Mouse (Mus musculus) MEL (cell line): ENCODE data around the gene Ptprn2. TPM values are rescaled to one million over a fixed set of nuclear protein-coding genes. Genes with fewer than 3 reads are reported as not detected.

ENCODE experiments used
- DNase-seq: peaks from one replicate; pipeline ENCODE4 v3.0.0; 2011; ENCODE audit warnings: low read depth, low spot score
- H3K27ac ChIP-seq: 2 replicates; pipeline ENCODE4 v1.5.1; 2012; ENCODE audit warnings: low read depth, mild to moderate bottlenecking, control low read depth, low read length, moderate library complexity; ENCODE audit not compliant: control insufficient read depth
- H3K27me3 ChIP-seq, 2 experiments: fragments of 150-350 bp in 1 of 2; sonication (generic) in 1 of 2; 2 replicates each; pipeline ENCODE4 v1.6.1; 2012; ENCODE audit warnings: low read length in 2 of 2, mild to moderate bottlenecking in 2 of 2, improper control_type of control experiment in 1 of 2, moderate library complexity in 1 of 2; ENCODE audit not compliant: insufficient read depth in 2 of 2, control insufficient read depth in 1 of 2
- H3K36me3 ChIP-seq, 2 experiments: 2 replicates each; pipeline ENCODE4 v1.6.1; 2012 to 2014; ENCODE audit warnings: low read length in 2 of 2, improper control_type of control experiment in 1 of 2, inconsistent platforms in 1 of 2, mild to moderate bottlenecking in 1 of 2; ENCODE audit not compliant: insufficient read depth in 2 of 2, control insufficient read depth in 1 of 2
- H3K4me1 ChIP-seq, 2 experiments: fragments of 150-350 bp in 1 of 2; sonication (generic) in 1 of 2; 2 replicates each; pipeline ENCODE4 v1.6.1; 2012; ENCODE audit warnings: low read length in 2 of 2, improper control_type of control experiment in 1 of 2, mild to moderate bottlenecking in 1 of 2; ENCODE audit not compliant: insufficient read depth in 2 of 2, control insufficient read depth in 1 of 2
- H3K4me3 ChIP-seq, 2 experiments: fragments of 150-350 bp in 1 of 2; sonication (generic) in 1 of 2; 2 replicates each; pipeline ENCODE4 v1.5.1; 2012; ENCODE audit warnings: low read depth in 2 of 2, low read length in 2 of 2, mild to moderate bottlenecking in 2 of 2, moderate library complexity in 2 of 2, control low read depth in 1 of 2, improper control_type of control experiment in 1 of 2; ENCODE audit not compliant: control insufficient read depth in 1 of 2, insufficient read depth in 1 of 2
- H3K79me2 ChIP-seq: 2 replicates; pipeline ENCODE4 v1.6.1; 2012; ENCODE audit warnings: mild to moderate bottlenecking, low read length, moderate library complexity; ENCODE audit not compliant: control insufficient read depth, poor library complexity, insufficient read depth
- H3K9ac ChIP-seq: 2 replicates; pipeline ENCODE4 v1.6.1; 2012; ENCODE audit warnings: low read depth, mild to moderate bottlenecking, control low read depth, low read length, moderate library complexity; ENCODE audit not compliant: control insufficient read depth, poor library complexity, severe bottlenecking
- H3K9me3 ChIP-seq: fragments of 150-350 bp; sonication (generic); replicated peaks from 2 replicates; pipeline ENCODE4 v1.6.1; 2012; ENCODE audit warnings: mild to moderate bottlenecking, low read length, improper control_type of control experiment, moderate library complexity; ENCODE audit not compliant: insufficient read depth
- BHLHE40 ChIP-seq: IDR thresholded peaks from 2 replicates; pipeline ENCODE4 v1.6.1; 2012; ENCODE audit warnings: low read depth, mild to moderate bottlenecking, inconsistent platforms, low read length, improper control_type of control experiment, borderline replicate concordance
- CHD2 ChIP-seq: IDR thresholded peaks from 2 replicates; pipeline ENCODE4 v1.6.1; 2011; ENCODE audit warnings: low read length, improper control_type of control experiment
- EP300 ChIP-seq, 2 experiments: IDR thresholded peaks; 2 replicates each; pipeline ENCODE4 v1.6.1; 2011; ENCODE audit warnings: improper control_type of control experiment in 2 of 2, low read length in 2 of 2, low read depth in 1 of 2, mild to moderate bottlenecking in 1 of 2
- JUND ChIP-seq: IDR thresholded peaks from 2 replicates; pipeline ENCODE4 v1.6.1; 2011; ENCODE audit warnings: low read depth, mild to moderate bottlenecking, improper control_type of control experiment, low read length
- KAT2A ChIP-seq: conservative IDR thresholded peaks from 2 replicates; pipeline ENCODE4 v1.6.1; 2012; ENCODE audit warnings: low read depth, low read length, improper control_type of control experiment, inconsistent platforms
- MEF2A ChIP-seq: IDR thresholded peaks from 2 replicates; pipeline ENCODE4 v1.6.1; 2014; ENCODE audit warnings: low read depth, mild to moderate bottlenecking, inconsistent platforms, low read length, improper control_type of control experiment; ENCODE audit not compliant: poor library complexity, insufficient replicate concordance, severe bottlenecking; ENCODE audit errors: extremely low read depth
- POLR2AphosphoS2 ChIP-seq: IDR thresholded peaks from 2 replicates; pipeline ENCODE4 v1.6.1; 2011; ENCODE audit warnings: low read length, improper control_type of control experiment
- RCOR1 ChIP-seq: IDR thresholded peaks from 2 replicates; pipeline ENCODE4 v1.6.1; 2012; ENCODE audit warnings: low read depth, mild to moderate bottlenecking, inconsistent platforms, low read length, improper control_type of control experiment
- TAL1 ChIP-seq: IDR thresholded peaks from 2 replicates; pipeline ENCODE4 v1.6.1; 2012; ENCODE audit warnings: mild to moderate bottlenecking, inconsistent platforms, low read length, moderate library complexity, mixed read lengths
- TBP ChIP-seq: IDR thresholded peaks from 2 replicates; pipeline ENCODE4 v1.8.0; 2011; ENCODE audit warnings: low read depth, low read length, improper control_type of control experiment
- polyA plus RNA-seq, 2 experiments: library from polyadenylated mRNA; stranded (reverse) in 1 of 2; unstranded in 1 of 2; fragments of >175 nt in 1 of 2; fragments of >200 nt in 1 of 2; gene quantifications; 2 replicates each; pipeline versions ENCODE4 v1.2.1 to v1.2.4; 2012; ENCODE audit warnings: low replicate concordance in 2 of 2, low read depth in 1 of 2; ENCODE audit not compliant: insufficient read length in 2 of 2, insufficient read depth in 1 of 2, missing spikeins in 1 of 2
- total RNA-seq: library from RNA; depleted of rRNA; stranded (reverse); fragments of 300-350 nt; gene quantifications from 2 replicates; pipeline ENCODE4 v1.2.3, GENCODE M21; 2012

The Ptprn2 gene
- total and polyA plus RNA-seq, 3 experiments, result not detected

DNA sequence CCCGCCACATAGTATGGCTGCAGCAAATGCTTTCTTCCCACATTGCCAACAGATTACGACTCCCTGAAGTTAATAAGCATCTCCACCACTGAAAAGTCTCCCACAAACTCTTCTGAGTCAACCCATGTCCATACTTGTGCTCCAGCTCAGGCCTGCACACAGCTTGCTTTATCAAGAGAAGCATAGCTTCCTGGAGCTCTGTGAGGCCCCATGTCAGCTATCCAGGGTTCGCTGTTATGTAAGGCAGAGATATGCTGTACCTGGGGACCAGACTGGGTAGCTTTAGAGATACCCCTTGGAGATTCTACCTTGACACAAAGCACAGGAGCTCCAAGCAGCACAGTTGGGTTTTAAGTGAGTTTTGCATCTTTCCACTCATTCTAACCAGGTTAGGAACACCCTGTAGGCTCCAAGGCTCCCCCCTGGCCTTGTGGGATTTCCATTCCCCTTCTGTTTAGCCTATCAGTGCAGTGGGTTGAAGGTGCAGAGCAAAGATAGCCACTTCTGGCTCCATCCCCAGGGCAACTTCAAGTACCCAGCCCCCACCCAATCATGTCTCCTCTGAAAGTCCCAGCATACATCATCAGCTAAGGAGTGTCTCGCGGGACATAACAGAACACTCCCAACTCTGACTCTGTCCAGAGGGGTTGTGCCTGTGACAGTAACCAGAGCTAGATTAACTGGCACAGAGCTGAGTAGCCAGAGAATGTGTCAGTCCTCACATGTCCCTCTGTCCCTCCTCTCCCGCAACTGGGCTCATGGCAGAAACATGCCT lies 572.9 kb downstream of the Ptprn2 start:
- no peaks in the 10 kb centered on the region for H3K4me1 ChIP-seq
- TF ChIP-seq CHD2 (no peak), BHLHE40 (no peak)
- no peak overlapping the region for H3K4me3 ChIP-seq
- H3K27ac ChIP-seq, result no peak overlapping the region
- H3K9ac ChIP-seq, result no peak overlapping the region
- DNase-seq, result no peak
- peaks cover 2% of the 10 kb centered on the region; the same call in 1 of the 2 replicates for H3K9me3 ChIP-seq
- H3K36me3 ChIP-seq, result no peaks in the 10 kb centered on the region
- no peaks in the 10 kb centered on the region for H3K27me3 ChIP-seq
- no peaks in the 10 kb centered on the region for H3K79me2 ChIP-seq

DNA sequence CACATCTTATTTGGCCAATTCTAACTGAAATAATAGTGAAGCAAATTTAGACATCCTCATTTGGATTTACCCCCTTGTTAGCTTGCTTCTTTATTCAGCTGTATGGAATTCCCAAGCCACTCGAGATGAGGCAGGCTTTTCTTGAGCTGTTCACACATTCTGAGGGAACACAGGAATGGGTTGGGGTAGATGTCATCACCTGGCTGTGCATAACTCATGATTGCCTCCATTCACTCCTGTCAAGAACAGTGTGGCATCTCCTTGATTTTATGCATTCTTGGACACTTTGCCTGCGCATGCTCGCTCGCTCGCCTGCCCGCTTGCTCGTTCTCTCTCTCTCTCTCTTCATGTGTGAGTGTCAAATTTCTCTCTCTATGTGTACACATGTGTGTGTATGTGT lies 573.5 kb downstream of the Ptprn2 start:
- Histone ChIP-seq H3K9me3 (0 out of 2 replicates have a peak, but pooled peaks cover 2% of the 10 kb centered on the region), H3K36me3 (no peaks in the 10 kb centered on the region), H3K79me2 (no peaks in the 10 kb centered on the region), H3K4me3 (no peak overlapping the region), H3K9ac (no peak overlapping the region), H3K27me3 (no peaks in the 10 kb centered on the region), H3K4me1 (no peaks in the 10 kb centered on the region)
- no peak for DNase-seq
- no peak for TF ChIP-seq EP300 (IDR thresholded peaks at IDR 0.05; ENCODE audit: low read depth in 1 of 2, low read length in 2 of 2)
- no peak for TF ChIP-seq TBP
- no peak for TF ChIP-seq RCOR1
- TF ChIP-seq KAT2A, result no peak
- TF ChIP-seq MEF2A, result no peak
- no peak for TF ChIP-seq JUND
- no peak for TF ChIP-seq POLR2AphosphoS2
- TF ChIP-seq, all 39 proteins: peak for 0
- no peak overlapping the region for H3K27ac ChIP-seq

DNA sequence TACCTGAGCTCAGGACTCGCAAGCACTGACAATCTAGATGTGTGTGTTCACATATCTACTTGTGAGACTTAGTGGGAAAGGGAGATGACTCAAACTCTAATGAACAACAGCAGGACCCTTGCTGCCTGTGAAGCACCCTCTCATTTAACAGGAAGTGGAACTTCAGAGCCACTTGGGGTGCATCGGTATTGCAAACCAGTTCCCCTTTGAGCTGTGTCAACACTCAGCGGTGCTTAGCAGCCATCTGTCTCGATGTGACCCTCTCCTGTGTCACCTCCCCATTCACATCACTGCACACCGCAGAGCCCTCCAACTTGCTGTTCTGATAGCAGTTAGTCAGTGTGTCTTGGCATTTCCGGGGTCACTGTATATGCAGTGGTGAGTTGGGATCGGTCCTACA lies 592.1 kb downstream of the Ptprn2 start:
- no peak overlapping the region for H3K27ac ChIP-seq
- DNase-seq, result no peak
- H3K79me2 ChIP-seq, result no peaks in the 10 kb centered on the region

More for the DNA sequence above, 592.1 kb downstream of the Ptprn2 start:
- Histone ChIP-seq H3K9me3 (no peaks in the 10 kb centered on the region; the same call in 1 of the 2 replicates), H3K9ac (no peak overlapping the region), H3K27me3 (no peaks in the 10 kb centered on the region), H3K4me1 (no peaks in the 10 kb centered on the region), H3K36me3 (no peaks in the 10 kb centered on the region), H3K4me3 (no peak overlapping the region)
- TF ChIP-seq POLR2AphosphoS2 (no peak), TAL1 (0 out of 2 replicates have a peak, but pooled peaks have one; percentile 4)
